Mouse (Mus musculus) left cerebral cortex, postnatal 4 days (tissue): ENCODE measurements around the gene Drg1. TPM values are rescaled to one million over a fixed set of nuclear protein-coding genes. Genes with fewer than 3 reads are reported as not detected.
A peak's percentile ranks its signal among the peaks of the same experiment; 100 is the strongest.

Experiments used
- DNase-seq: peaks from one replicate; pipeline ENCODE4 v3.0.0-alpha.2; 2022
- intact Hi-C: fragments of 180-260 bp; cut with DNase I; formaldehyde crosslinking; loops from one replicate; pipeline ENCODE4 v1.15.1; 2025
- total RNA-seq, 2 experiments: library from RNA; stranded (reverse); gene quantifications; 2 replicates each; pipeline ENCODE4 v1.2.3; 2021

Gene Drg1
- 10 to 100 TPM; 86.1 to 96.8 TPM for total RNA-seq

DNA sequence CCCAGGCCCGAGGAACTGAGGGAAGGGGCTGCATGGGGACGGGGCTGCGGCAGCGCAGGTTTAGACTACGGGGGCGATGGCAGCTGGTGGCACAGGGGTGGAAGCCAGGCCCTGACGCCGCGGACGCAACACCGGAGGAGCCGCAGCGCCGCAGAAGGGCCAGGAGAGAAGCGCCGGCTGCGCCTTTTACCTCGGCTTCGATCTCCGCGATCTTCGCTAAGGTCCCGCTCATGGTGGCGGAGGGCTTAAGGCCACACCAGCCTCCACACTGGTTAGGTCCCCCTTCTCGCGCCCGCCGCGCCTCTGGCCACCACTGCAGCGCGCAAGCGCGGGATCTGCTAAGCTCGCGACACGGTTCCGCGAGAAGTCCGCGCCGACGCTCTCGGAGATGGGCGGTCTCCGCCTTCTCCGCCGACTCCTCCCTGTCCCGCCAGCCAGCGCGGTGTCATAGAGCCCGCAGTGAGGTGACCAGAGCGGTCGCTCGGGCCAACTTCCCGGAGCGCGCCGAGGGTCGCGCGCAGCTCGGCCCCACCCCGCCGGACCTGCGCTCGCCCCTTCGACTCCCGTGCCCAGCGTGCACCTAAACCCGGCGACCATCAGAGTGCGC, at the start of gene Drg1:
TSS of gene Drg1 (minus strand) at position 337 of the 607 bp plus-strand sequence.
- peak; percentile 98 for DNase-seq
- intact Hi-C loops = no loop called here

DNA sequence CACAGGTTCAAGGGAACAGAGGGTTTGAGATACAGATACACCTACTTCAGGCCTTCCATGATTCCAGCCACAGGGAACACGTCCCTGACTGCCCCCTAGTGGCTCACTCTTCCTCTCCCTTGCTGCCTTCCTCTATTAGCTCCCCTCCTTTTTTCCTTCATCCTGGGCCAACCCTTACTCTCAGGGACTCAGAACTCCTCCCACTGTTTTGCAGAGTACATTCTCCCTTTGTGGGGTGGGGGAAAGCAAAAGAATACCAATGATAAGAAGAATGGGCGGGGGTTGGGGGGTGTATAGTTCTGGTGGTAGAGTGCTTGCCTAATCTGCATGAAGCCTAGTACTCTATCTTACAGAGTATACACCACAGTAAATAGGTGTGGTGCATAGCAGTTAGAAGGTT, 47.9 kb upstream of the Drg1 start:
- peak; percentile 68 for DNase-seq
- intact Hi-C loops = no loop called here

DNA sequence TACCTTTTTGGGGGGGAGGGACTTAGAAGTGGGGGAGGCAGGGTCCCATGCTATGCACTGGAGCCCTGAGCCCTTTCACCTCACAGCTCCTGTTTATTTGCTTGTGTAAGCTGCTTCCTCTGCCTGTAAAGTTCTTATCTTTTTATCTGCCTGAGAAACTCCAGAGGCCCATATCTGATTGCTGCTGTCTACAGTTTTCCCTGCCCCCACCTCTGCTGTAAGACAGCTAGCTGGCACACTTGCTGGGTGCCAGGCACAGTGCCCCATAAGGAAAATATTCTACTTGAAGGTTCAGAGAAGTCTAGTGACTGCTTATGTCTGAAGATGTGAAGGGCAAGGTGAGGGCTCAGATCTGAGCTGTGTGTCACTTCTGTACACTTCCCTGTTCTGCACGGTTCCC, 47.1 kb upstream of the Drg1 start:
- DNase-seq = no peak
- intact Hi-C loops = no loop called here

DNA sequence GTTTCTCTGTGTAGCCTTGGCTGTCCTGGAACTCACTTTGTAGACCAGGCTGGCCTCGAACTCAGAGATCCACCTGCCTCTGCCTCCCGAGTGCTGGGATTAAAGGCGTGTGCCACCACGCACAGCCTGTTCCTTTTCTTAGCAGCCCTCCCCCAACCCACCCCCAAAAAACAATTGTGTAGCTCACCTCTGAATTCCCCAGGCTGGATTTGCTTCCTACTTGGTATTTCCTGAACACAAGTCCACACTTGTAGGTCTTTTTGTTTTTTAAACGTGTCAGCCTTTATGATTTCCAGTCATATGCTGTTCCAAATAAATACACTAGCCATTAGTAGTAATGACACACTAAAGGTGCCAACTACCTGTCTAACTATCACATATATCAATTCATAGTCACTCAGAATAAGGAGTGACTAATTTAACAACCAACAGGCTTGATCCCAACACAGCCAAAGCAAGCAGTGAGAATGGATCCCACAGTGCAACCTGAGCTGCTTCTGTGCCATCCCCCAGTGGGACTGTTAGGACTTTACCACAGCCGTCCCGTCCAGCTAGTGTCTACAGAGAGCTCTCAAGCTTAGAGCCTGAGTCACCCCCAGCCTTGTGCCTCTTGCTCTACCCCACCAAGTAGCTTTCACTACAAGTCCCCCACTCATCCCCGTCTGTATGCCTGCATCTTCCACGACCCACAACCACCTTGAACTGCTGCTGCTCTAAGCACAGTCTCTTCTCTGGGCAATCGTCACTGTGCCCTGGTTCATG, 45.6 kb upstream of the Drg1 start:
- no peak for DNase-seq
- intact Hi-C loops = no loop called here

DNA sequence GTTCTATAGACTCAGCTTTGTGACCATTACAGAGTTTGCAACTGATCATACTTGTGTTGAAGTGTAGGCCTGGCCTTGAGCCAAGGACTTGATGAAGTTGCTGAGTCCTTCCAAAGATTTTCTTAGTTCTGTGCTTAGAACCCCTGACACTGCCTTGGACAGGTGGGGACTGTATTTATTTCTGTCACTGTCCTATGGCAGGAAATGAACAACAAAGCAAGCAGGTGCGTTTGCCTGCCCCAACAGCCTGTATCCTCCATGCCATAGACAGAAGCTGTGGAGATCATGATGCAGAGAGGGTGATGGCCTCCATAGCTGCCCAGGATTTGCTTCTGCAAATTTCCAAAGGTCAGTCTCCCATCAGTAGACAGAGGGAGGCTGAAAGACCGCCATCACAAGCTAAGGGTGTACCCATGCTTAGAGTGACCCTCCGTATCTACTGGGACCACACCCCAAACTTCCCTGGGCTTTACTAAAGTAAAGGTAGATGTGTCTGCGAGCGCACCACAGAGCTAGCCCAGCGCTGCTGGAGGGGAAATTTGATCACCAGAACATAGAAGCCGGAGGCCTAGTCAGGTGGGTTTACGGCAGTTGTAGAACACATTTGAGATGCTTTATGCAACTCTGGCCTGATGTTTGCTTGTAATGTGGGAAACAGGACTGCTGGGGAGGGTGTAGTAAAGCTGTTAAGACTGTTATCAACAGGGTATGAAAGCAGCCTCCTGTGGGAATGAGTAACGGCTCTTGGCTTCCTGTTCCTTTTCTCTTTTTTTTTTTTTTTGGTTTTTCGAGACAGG, 44.8 kb upstream of the Drg1 start:
- intact Hi-C loops = no loop called here
- DNase-seq = no peak

DNA sequence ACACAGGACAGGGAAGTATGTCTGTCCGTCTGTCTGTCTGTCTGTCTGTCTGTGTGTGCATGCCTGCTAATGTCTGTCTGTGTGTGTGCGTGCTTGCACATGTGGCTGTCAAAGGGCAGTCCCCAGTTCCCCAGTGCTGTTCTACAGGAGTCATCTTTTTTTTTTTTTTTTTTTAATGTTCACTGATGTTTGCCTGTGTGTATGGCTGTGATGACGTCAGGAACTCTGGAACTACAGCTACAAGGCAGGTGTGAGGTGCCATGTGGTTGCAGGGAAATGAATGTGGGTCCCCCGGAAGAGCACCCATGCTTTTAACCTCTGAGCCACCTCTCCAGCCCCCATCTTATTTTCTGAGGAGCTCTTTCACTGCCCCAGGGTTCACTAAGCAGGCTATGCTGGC, 43.7 kb upstream of the Drg1 start:
- intact Hi-C loops = no loop called here
- no peak for DNase-seq

DNA sequence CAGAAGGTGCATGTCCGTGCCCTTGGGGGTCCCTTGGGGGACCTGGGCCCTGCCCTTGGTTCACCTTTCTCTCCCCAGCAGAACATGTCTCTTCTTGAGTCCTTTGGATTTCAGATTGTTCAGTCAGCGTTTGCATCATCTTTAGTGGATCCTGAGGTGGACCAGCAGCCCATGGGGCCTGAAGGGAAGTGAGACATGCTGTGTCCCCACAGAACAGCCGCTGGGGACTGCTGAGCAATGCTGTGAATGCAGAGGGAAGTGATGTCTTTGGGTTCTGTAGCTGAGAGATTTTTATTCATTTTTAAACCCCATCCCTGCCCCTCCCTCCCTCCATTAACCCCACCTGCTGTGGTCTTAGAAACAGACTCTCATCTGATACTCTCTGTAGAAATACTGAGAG, 41.7 kb upstream of the Drg1 start:
- no peak for DNase-seq
- intact Hi-C loops = no loop called here

DNA sequence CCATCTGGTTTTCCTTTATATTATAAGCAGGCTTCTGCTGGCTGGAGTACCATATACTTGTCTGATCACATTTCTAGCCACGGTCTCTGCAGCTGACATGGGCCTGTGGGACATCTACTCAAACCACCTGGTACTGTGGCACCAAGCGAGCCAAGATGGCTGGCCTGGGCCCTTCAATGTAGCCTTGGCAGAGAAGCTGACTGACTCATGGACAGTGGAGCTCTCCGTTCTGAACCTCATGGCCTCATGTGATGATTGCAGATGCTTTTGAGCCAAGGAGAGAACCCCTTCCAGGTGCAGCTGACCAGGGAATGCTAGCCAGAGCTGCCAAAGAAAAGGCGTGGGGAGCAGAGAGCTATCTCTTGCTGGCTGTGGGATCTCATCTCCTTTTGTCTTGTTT, 39.6 kb upstream of the Drg1 start:
- intact Hi-C loops = no loop called here
- DNase-seq = no peak

DNA sequence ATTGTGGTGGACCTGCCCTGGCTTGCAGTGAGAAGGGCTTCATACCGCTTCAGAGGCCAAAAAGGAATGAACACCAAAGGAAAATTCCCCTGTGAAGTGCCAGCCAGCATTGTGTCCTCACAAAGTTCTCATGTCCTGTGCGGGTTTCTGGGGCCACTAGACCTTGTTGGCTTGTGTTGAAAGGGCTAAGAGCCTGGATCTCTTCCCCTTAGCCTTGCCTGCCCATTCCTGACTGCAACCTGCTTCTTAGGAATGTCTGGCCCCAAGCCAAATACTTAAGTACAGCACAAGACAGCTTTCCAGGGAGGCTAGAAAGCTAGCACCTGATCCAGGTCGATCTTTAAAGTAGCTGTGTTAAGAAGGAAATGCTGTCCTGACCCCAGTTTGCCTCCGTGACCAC, 36.6 kb upstream of the Drg1 start:
- DNase-seq = no peak
- intact Hi-C loops = no loop called here

DNA sequence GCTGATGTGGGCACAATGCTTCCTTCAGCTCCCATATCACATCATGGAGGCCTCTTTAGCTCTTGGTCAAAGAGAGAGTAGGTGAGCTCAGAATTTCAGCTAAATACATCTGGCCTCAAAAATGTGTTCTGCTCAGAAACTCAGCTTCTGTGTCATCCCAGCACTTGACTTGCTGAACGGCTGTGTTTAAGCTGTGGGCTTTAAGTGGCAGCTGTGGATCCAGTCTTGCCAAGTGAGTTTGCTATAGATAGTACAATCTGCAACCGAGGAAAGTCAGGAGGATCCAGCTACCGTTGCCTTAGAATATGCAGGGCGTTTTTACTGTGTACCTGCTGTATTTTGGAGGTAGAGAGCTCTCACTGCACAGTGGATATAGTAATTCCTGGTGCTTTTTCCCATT, 36.2 kb upstream of the Drg1 start:
- intact Hi-C loops = no loop called here
- no peak for DNase-seq

DNA sequence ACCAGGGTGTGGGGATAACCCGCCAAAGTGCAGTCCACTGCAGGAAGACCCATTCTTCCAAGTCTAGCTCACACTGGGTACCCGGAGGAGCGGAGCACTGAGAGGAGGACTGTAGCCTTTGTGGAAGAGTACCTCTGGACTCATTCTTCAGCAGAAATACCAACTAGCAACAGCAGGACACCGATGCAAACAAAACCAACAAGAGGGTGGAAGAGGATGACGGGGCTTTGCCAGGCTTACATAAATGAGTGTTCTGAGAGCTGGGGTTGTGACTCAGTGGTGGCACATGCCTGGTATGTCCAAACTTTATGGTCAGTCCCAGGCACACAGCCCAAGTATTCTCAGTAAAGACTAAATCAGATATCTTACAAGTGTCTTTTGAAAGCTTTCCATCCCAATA, 34.9 kb upstream of the Drg1 start:
- intact Hi-C loops = no loop called here
- no peak for DNase-seq

DNA sequence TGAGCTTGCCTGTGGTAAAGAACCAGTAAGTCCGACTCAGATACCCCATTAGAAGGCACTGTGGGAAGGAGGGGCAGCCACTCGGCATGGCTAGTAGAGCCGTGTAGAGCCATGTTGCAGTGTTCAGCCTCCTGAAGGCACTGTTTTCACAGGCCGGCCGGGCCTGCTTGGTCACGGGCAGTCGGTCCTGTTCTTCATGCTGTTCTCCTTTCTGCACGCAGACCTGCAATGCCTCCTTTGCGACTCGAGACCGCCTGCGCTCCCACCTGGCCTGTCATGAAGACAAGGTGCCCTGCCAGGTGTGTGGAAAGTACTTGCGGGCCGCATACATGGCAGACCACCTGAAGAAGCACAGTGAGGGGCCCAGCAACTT, 32.6 kb upstream of the Drg1 start:
- DNase-seq = no peak
- intact Hi-C loops = no loop called here

DNA sequence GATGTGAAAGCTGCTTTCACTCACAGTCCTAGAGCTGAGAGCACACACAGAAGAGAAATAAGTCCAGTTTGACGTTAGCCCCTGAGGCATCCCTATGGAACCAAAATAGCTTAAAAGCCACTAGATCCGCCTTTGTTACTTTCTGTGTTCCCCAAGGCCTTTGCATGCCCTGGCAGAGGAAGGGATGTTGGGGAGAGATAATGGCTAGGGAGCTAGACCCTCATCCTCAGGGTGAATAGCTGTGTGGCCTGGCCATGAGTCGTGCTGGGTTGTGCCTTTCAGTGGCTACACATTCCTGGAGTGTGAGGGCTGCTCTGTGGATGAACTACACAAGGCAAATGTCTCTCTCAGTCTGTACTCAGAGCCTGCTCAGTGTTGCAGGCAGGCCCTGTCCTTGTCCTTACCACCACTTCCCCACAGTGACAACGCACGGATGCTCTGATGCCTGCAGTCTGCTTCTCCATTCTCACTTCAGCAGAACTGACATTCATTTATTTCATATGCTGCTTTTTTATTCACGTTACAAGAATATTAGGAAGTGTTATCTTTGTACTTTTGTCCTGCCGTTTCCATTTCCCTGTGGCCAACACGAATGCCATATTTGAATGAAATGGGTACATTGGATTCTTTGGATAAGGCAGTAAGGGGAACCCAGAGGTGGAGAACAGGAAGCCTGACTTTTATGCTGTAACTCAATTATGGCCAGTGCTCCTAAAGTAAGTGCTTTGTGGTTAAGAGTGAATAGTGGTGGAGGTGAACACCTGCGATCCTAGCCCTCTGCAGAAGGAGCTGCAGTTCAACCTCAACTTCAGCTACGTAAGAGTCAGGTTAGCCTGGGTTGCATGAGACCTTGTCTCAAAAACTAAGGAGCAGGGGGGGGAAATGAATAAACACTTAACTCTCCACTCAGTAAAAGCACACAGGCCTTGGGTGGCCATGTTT, 31.9 kb upstream of the Drg1 start:
- no peak for DNase-seq
- intact Hi-C loops = no loop called here

DNA sequence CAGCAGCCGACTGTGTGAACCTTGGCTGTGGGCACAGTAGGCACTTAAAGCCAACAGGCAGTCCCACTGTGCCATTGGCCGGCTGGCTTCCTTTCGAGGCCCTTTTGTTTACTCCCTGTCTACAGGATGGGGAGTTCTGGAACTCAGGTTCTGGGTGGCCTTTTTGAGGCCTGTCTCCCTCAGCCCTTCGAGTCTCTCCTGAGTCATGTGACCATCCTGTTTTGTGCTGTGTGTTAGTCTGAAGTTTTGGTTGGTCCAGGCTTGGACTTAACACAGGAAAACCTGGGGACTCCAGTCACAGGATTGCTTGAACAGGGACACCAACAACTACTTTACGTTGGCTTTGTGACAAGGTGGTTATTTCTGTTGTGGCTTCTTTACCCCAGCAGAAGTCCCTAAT, 29.8 kb upstream of the Drg1 start:
- intact Hi-C loops = no loop called here
- DNase-seq = no peak

DNA sequence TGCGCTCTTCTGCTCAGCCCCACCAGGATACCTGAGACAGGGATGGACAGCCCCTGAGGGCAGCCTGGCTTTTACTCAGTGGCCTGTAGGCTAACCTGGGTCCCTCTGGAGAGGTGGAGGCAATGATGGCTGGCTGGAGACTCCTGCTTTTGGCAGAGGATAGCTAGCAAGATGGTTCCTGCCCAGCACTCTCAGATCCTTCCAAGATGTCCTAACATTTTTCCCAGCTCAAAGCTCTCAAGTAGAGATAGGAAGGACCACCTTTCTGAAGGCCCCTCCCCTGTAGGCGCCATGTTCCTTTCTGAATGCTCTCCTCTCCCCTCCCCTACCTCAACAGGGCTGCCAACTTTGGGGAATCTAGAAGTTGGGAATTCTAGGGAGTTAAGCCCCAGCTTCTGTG, 28.4 kb upstream of the Drg1 start:
- no peak for DNase-seq
- intact Hi-C loops = no loop called here

DNA sequence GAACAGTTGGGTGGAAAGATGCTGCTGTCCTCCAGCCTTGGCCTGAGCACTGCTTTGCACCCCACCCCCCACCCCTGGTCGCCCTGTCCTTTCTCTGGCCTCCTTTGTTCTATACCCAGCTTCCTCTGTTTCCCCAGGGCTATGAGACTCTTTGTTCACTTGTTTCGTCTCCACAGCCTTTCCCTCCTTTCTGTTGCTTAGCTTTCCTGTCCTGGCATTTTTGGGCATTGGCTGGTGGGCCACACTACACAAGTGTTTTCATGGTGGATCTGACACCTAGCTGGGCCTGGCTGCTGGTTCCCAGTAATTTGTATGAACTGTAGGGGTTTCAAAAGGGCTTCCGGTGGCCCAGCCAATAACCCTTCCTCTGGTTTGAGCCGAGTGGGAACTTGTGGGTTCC, 27.1 kb upstream of the Drg1 start:
- intact Hi-C loops = no loop called here
- no peak for DNase-seq

DNA sequence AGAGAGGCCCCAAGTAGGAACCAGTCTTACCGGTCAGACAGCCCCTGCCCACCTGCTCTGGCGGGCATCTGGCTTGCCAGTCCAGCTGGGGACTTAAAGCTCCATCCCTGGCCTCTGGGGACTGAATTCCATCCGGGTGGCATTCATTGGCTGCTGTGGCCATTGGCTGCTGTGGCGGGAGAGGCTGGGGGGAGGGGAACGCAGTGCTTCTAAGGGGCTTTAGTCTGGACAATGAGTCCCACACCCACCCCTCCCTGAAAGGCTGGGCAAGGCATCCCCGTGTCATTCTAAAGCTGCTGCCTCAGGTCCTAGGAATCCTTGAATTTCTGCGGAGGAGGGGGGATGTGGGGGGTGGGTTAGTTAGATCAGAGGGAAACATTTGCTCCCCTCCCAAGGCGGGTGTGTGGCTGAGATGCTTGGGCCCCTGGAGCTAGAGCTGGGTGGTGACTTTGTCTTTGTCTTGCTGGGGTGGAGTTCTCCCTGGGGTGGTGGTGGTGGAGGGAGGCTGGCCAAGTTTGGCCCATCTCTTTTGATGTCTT, 26.6 kb upstream of the Drg1 start:
- intact Hi-C loops = no loop called here
- peak; percentile 62 for DNase-seq

DNA sequence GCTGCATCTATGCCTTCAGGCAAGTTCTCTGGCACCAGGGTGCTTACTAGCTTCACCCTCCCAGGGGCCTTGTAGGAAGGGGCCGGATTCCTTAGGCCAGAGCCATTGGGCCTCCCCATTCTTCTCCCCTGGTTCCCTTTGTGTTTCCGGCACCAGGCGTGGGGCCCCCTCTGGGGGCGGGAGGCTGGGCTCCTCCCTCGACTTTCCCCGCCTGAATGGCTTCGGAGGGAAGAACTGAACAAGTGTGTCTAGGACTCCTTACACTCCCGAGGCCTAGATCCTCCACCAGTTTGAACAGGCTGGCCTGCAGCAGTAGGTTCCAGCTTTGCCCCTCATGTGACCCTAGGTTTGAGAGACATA, 25.8 kb upstream of the Drg1 start:
- DNase-seq = peak; percentile 48
- intact Hi-C loops = no loop called here

DNA sequence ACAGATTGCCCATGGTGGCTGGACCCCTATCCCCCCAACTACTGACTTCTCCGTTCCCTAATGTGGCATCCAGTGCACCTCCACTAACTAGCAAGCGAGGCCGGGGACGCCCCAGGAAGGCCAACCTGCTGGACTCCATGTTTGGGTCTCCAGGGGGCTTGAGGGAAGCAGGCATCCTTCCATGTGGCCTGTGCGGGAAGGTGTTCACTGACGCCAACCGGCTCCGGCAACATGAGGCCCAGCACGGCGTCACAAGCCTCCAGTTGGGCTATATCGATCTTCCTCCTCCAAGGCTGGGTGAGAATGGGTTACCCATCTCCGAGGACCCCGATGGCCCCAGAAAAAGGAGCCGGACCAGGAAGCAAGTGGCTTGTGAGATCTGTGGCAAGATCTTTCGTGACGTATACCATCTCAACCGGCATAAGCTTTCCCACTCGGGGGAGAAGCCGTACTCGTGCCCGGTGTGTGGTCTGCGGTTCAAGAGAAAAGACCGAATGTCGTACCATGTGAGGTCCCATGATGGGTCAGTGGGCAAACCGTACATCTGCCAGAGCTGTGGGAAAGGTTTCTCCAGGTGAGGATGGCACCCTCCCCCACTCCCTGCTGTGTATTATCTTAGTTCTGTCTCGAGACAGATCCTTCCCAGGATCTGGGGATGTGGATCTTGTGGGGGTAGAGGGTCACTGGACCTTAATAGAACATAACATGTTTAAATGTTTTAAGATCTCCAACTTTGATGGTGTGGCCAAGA, 25.3 kb upstream of the Drg1 start:
- intact Hi-C loops = no loop called here
- DNase-seq = no peak
